8 mouse cellular contexts compared by ENCODE assay signal in the genomic region with DNA sequence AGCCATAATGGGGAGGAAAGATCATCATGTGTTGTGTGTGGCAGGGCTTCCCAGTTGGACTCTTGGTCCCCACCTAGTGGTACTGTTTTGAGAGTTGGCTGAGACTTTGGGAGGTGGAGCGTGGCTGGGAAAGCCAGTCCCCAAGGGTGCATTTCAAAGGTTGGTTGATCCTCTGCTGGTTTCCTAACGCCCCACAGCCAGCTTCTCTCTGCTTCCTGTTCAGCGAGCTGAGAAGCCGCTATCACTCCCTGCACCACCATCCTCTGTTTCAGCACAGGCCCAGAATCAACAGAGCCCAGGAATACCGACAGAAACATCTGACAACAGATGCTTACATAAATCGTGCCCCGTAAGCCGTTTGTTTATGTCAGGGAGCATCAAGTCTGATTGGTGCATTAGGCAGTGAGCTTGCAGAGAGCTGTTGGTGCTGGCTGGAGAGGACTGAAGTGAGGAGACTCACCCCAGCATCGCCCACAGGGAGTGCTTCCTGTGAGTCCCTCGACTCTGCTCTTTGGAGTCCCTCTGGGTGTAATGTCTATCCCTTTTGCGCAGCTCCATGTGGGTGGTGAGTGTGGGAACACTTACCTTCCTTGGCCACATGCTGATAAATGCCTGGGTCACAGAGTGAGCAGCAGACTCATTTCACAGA.
DNase-seq lines count a peak whose midpoint lies in the region; ATAC-seq and TF ChIP-seq lines count a peak whose summit lies in the region.

No protein-coding gene starts in this region.

- H3K9me3 ChIP-seq in heart, embryonic 14.5 days (ENCODE audit: control insufficient read depth, low read length): no peaks in the 10 kb centered on the region
- H3K9me3 ChIP-seq in lung, embryonic 14.5 days (ENCODE audit: low read depth, low read length): no peaks in the 10 kb centered on the region

- peaks cover 8 to 13% of the 10 kb centered on the region in 2 experiments; a peak in 3 of 4 replicates for H3K4me1 ChIP-seq in heart, embryonic 14.5 days (ENCODE audit: control insufficient read depth in 2 of 2, insufficient read depth in 2 of 2, low read length in 2 of 2)
- no peaks in the 10 kb centered on the region for H3K4me1 ChIP-seq in lung, embryonic 14.5 days (ENCODE audit: insufficient read depth)

- H3K27me3 ChIP-seq in heart, embryonic 14.5 days (ENCODE audit: control insufficient read depth, insufficient read depth, low read length): no peaks in the 10 kb centered on the region
- H3K27me3 ChIP-seq in lung, embryonic 14.5 days (ENCODE audit: insufficient read depth, low read length): no peaks in the 10 kb centered on the region

- peak overlapping the region; percentile 60; the same call in 1 of the 2 replicates for H3K9ac ChIP-seq in heart, embryonic 14.5 days (ENCODE audit: low read length)
- H3K9ac ChIP-seq in lung, embryonic 14.5 days: no peak overlapping the region

- H3K36me3 ChIP-seq in heart, embryonic 14.5 days (ENCODE audit: control insufficient read depth, insufficient read depth, low read length): peaks cover 13% of the 10 kb centered on the region; the same call in 1 of the 2 replicates
- no peaks in the 10 kb centered on the region for H3K36me3 ChIP-seq in lung, embryonic 14.5 days (ENCODE audit: insufficient read depth)

- TF ChIP-seq CTCF in lung, embryonic 14.5 days (IDR thresholded peaks at IDR 0.05; ENCODE audit: low read depth): peak; percentile 71

- peak overlapping the region; percentile 35 to 36 for H3K4me3 ChIP-seq in heart, embryonic 14.5 days (ENCODE audit: control insufficient read depth in 1 of 2, insufficient read depth in 1 of 2, low read depth in 1 of 2, low read length in 2 of 2)
- H3K4me3 ChIP-seq in lung, embryonic 14.5 days (ENCODE audit: low read depth, low read length): no peak overlapping the region

- DNase-seq in 3T3-L1 (ENCODE audit: low read depth, low spot score) (peak; percentile 59), MEL-GATA-1-ER (ENCODE audit: extremely low read depth, low read depth) (peak; percentile 12)
- peak; percentile 81 for DNase-seq in embryo, embryonic 10 days (ENCODE audit: low spot score)
- DNase-seq in kidney, postnatal 36 days: peak; percentile 47 to 62
- DNase-seq in lung, embryonic 14.5 days: peak; percentile 84
- DNase-seq in retina, embryonic 14.5 days (ENCODE audit: low spot score): peak; percentile 76

- H3K4me2 ChIP-seq in heart, embryonic 14.5 days (ENCODE audit: low read length): peak overlapping the region; percentile 58
- peak overlapping the region; percentile 51 for H3K4me2 ChIP-seq in lung, embryonic 14.5 days

- ATAC-seq in heart, embryonic 14.5 days (ENCODE audit: insufficient number of reproducible peaks, insufficient read depth, low FRiP score, low read depth): peak; percentile 66; the same call in 1 of the 2 replicates
- peak; percentile 80 for ATAC-seq in lung, embryonic 14.5 days (ENCODE audit: insufficient read depth)
- no peak for ATAC-seq in inflammation-experienced regulatory T-cells, adult 6 months

- peak overlapping the region; percentile 58 to 59; a peak in 3 of 4 replicates for H3K27ac ChIP-seq in heart, embryonic 14.5 days (replicated peaks in 1 of 2; ENCODE audit: control insufficient read depth in 1 of 2, insufficient read depth in 1 of 2, low read depth in 2 of 2, low read length in 2 of 2)
- H3K27ac ChIP-seq in lung, embryonic 14.5 days (ENCODE audit: low read depth): peak overlapping the region; percentile 2; the same call in 1 of the 2 replicates

- WGBS in heart, embryonic 14.5 days: 8% methylated on average over 11 of the region's 11 CpGs
- 3% methylated on average over 11 of the region's 11 CpGs for WGBS in lung, embryonic 14.5 days

Comparison
In these comparisons a context has a peak if more than half of its experiments do, and no peak if none do; other contexts are left out.
1. DNase-seq: peak in every context shown above with its lines; median percentile 84 in lung, embryonic 14.5 days; 81 in embryo, embryonic 10 days; 76 in retina, embryonic 14.5 days; 59 in 3T3-L1; 54 in kidney, postnatal 36 days; 12 in MEL-GATA-1-ER.